Mouse (Mus musculus) embryo, embryonic 11 days (tissue): ENCODE results near the gene Zfp292.
A peak's percentile ranks its signal among the peaks of the same experiment; 100 is the strongest.

Experiments used
- DNase-seq: peaks from one replicate; pipeline ENCODE4 v3.0.0-alpha.2; 2015

Gene Zfp292

GRCm38 (mm10) chr4:34882291-34882769, 430 bp downstream of the Zfp292 start:
- DNase-seq, result peak; percentile 82

GRCm38 (mm10) chr4:34881851-34882250, 909 bp downstream of the Zfp292 start:
- DNase-seq, result peak; percentile 6

- no peak for DNase-seq
Measured at GRCm38 (mm10) chr4:34880921-34881650, 1.7 kb downstream of the Zfp292 start.

- no peak for DNase-seq
Measured at GRCm38 (mm10) chr4:34874234-34874633, 8.5 kb downstream of the Zfp292 start.

- DNase-seq, result no peak
Measured at GRCm38 (mm10) chr4:34872896-34873495, 9.8 kb downstream of the Zfp292 start.

- DNase-seq, result no peak
Measured at GRCm38 (mm10) chr4:34869813-34870212, 12.9 kb downstream of the Zfp292 start.

GRCm38 (mm10) chr4:34861438-34861837, 21.3 kb downstream of the Zfp292 start:
- no peak for DNase-seq

GRCm38 (mm10) chr4:34859416-34859815, 23.3 kb downstream of the Zfp292 start:
- DNase-seq, result no peak

GRCm38 (mm10) chr4:34858903-34859302, 23.9 kb downstream of the Zfp292 start:
- DNase-seq, result no peak

- no peak for DNase-seq
Measured at GRCm38 (mm10) chr4:34855966-34856365, 26.8 kb downstream of the Zfp292 start.

GRCm38 (mm10) chr4:34852051-34852450, 30.7 kb downstream of the Zfp292 start:
- DNase-seq, result no peak

GRCm38 (mm10) chr4:34850156-34850555, 32.6 kb downstream of the Zfp292 start:
- no peak for DNase-seq

GRCm38 (mm10) chr4:34847679-34848309, 35.0 kb downstream of the Zfp292 start:
- no peak for DNase-seq

GRCm38 (mm10) chr4:34843839-34844238, 38.9 kb downstream of the Zfp292 start:
- DNase-seq, result no peak

GRCm38 (mm10) chr4:34842826-34843225, 39.9 kb downstream of the Zfp292 start:
- no peak for DNase-seq

GRCm38 (mm10) chr4:34831496-34831895, 51.3 kb downstream of the Zfp292 start:
- no peak for DNase-seq

- DNase-seq, result no peak
Measured at GRCm38 (mm10) chr4:34829456-34829855, 53.3 kb downstream of the Zfp292 start.

GRCm38 (mm10) chr4:34823901-34824300, 58.9 kb downstream of the Zfp292 start:
- DNase-seq, result no peak

GRCm38 (mm10) chr4:34819904-34820303, 62.9 kb downstream of the Zfp292 start:
- DNase-seq, result no peak

GRCm38 (mm10) chr4:34801166-34802034, 81.4 kb downstream of the Zfp292 start:
- no peak for DNase-seq

GRCm38 (mm10) chr4:34798005-34798404, 84.8 kb downstream of the Zfp292 start:
- DNase-seq, result no peak

- no peak for DNase-seq
Measured at GRCm38 (mm10) chr4:34797294-34797983, 85.3 kb downstream of the Zfp292 start.
